15 mouse cellular contexts compared by ENCODE assay signal in the genomic region with DNA sequence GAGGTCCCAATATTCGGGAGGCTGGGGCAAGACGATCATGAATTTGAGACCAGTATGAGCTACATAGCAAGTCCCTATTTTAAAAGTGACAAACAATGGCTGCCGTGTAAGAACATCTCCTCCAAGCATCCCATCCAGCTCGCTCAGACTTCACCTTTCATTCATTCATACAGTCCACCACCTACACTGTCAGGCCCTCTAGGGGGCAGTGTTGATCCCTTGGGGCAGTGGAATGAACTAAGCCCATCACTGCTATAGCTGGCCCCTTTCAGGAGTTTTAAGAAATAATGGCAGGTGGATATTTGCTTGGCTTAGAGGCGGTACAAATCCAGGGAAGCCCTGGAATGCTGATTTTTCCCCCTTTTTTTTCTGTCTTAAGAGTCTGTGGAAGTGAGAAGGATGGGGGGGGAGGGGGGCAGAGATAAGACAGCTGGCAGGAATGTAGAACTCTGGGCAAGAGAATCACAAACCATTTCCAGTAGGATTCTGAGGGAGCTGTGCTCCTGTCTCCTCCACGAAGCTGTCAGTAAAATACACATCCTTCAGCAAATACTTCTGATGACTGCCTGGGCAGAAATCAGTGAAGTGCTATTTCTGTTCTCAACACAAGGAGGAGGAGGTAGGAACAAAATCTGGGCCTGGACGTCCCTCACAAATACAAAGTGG. TPM values are rescaled to one million over a fixed set of nuclear protein-coding genes. Genes with fewer than 3 reads are reported as not detected.
DNase-seq lines count a peak whose midpoint lies in the region; ATAC-seq and TF ChIP-seq lines count a peak whose summit lies in the region.
"Had no signal": no experiment of that assay in that cellular context is flagged by ENCODE, and none has a peak within 500 bp of the region (broad histone marks: within the 10 kb centered on the region; RNA-seq: fewer than 3 reads in every experiment).

No protein-coding gene starts in this region.

- H3K9ac ChIP-seq in heart, embryonic 11.5 days (ENCODE audit: low read depth, low read length): no peak overlapping the region
- H3K9ac ChIP-seq: heart, embryonic 13.5 days; hindbrain, embryonic 15.5 days; liver, embryonic 15.5 days; midbrain, embryonic 12.5 days had no signal

- H3K27me3 ChIP-seq in heart, embryonic 11.5 days (ENCODE audit: control insufficient read depth, insufficient read depth, low read length): no peaks in the 10 kb centered on the region
- H3K27me3 ChIP-seq: heart, embryonic 13.5 days; hindbrain, embryonic 15.5 days; liver, embryonic 15.5 days; midbrain, embryonic 12.5 days had no signal

- peak; percentile 68 for TF ChIP-seq CTCF in layer of hippocampus, adult 2 months (conservative IDR thresholded peaks at IDR 0.05)

- no peak overlapping the region for H3K27ac ChIP-seq in layer of hippocampus, adult 2 months
- no peak overlapping the region for H3K27ac ChIP-seq in heart, embryonic 11.5 days (ENCODE audit: low read depth, low read length)
- H3K27ac ChIP-seq: heart, embryonic 13.5 days; hindbrain, embryonic 15.5 days; liver, embryonic 15.5 days; midbrain, embryonic 12.5 days had no signal

- H3K4me3 ChIP-seq in layer of hippocampus, adult 2 months: no peak overlapping the region
- H3K4me3 ChIP-seq in heart, embryonic 11.5 days (ENCODE audit: low read depth, low read length): no peak overlapping the region
- H3K4me3 ChIP-seq: heart, embryonic 13.5 days; hindbrain, embryonic 15.5 days; liver, embryonic 15.5 days; midbrain, embryonic 12.5 days had no signal

- 68% methylated on average over 7 of the region's 7 CpGs for WGBS in heart, embryonic 11.5 days (ENCODE audit: insufficient replicate concordance)

- ATAC-seq in erythroid progenitor cell, adult 5-6 weeks (replicated peaks; ENCODE audit: low FRiP score, poor library complexity, severe bottlenecking): no peak
- no peak for ATAC-seq in heart, embryonic 11.5 days (replicated peaks; ENCODE audit: insufficient number of reproducible peaks, low FRiP score, low TSS enrichment)

- DNase-seq in adrenal gland, adult 2 months: peak; percentile 40
- DNase-seq in adrenal gland, adult 8-10 months: no peak
- no peak for DNase-seq in layer of hippocampus, adult 2 months (ENCODE audit: low spot score in 2 of 2)
- no peak for DNase-seq in layer of hippocampus, adult 11-12 months (ENCODE audit: low spot score)
- DNase-seq in A20 (ENCODE audit: low read depth, low spot score): peak; percentile 41
- peak; percentile 34 for DNase-seq in adrenal gland, postnatal 14 days
- DNase-seq: embryo, embryonic 11 days; kidney, postnatal 4 days; right cerebral cortex, postnatal 25 days had no signal

- no peaks in the 10 kb centered on the region for H3K4me1 ChIP-seq in heart, embryonic 11.5 days (ENCODE audit: control insufficient read depth, insufficient read depth, low read length)
- H3K4me1 ChIP-seq: hindbrain, embryonic 15.5 days; liver, embryonic 15.5 days had no signal

- H3K9me3 ChIP-seq in heart, embryonic 11.5 days (replicated peaks; ENCODE audit: control insufficient read depth, low read length): 0 out of 2 replicates have a peak, but pooled peaks cover 2% of the 10 kb centered on the region
- H3K9me3 ChIP-seq: hindbrain, embryonic 15.5 days; liver, embryonic 15.5 days had no signal

- no peaks in the 10 kb centered on the region for H3K36me3 ChIP-seq in heart, embryonic 11.5 days (ENCODE audit: control insufficient read depth, insufficient read depth, low read length)
- H3K36me3 ChIP-seq: hindbrain, embryonic 15.5 days; liver, embryonic 15.5 days; midbrain, embryonic 12.5 days had no signal

- H3K4me2 ChIP-seq in heart, embryonic 11.5 days: no peak overlapping the region
- H3K4me2 ChIP-seq: heart, embryonic 13.5 days; hindbrain, embryonic 15.5 days; liver, embryonic 15.5 days; midbrain, embryonic 12.5 days had no signal

RNA-seq across cellular contexts. Expression of a gene that starts 49.9 kb away (rescaled TPM):
- total RNA-seq in adrenal gland, adult 2 months (2021): 10 to 100 TPM; 13.3 to 21.4 TPM
- polyA plus RNA-seq in adrenal gland, adult 2 months (2012; rRNA removed): 7.0 TPM in 2 replicates
- total RNA-seq in adrenal gland, adult 8-10 months (2022): 10 to 100 TPM; 14.8 to 29.7 (median 21.7) TPM
- 10 to 100 TPM; 63.9 to 67.7 TPM for total RNA-seq in layer of hippocampus, adult 2 months (2021)
- total RNA-seq in adrenal gland, postnatal 14 days (2021): 29.1 and 33.9 TPM in 2 replicates
- 1.1 TPM in 1 of 2 replicates, not detected in the other for total RNA-seq in erythroid progenitor cell, adult 5-6 weeks (2015; ENCODE audit: low replicate concordance)
- total RNA-seq in erythroid progenitor cell, adult 5-6 weeks (2017; ENCODE audit: low replicate concordance): 0.08 and 0.13 TPM in 2 replicates
- polyA plus RNA-seq in heart, embryonic 11.5 days (2014; fragmentation: Nextera tagmentation; extraction: Ambion mirVana): 9.7 and 12.5 TPM in 2 replicates

Comparison
In these comparisons a context has a peak if more than half of its experiments do, and no peak if none do; other contexts are left out.
1. DNase-seq: peak in adrenal gland, adult 2 months (single experiment), A20 (single experiment) and adrenal gland, postnatal 14 days (single experiment); none in adrenal gland, adult 8-10 months (single experiment), layer of hippocampus, adult 2 months (0 of 2) and layer of hippocampus, adult 11-12 months (single experiment).
2. RNA of a gene that starts 49.9 kb away (total RNA-seq): 63.9 to 67.7 TPM in layer of hippocampus, adult 2 months, 29.1 to 33.9 TPM in adrenal gland, postnatal 14 days, 14.8 to 29.7 TPM in adrenal gland, adult 8-10 months and 13.3 to 21.4 TPM in adrenal gland, adult 2 months; 0.08 to 1.1 TPM in erythroid progenitor cell, adult 5-6 weeks; every median in the first group is over 4 times any median in the second.